Mouse (Mus musculus) neural tube, embryonic 15.5 days (tissue): Measurements from ENCODE around the gene Rfxank. TPM values are rescaled to one million over a fixed set of nuclear protein-coding genes. Genes with fewer than 3 reads are reported as not detected.

Experiments
- microRNA-seq: library from miRNA; unstranded; fragments of <30 nt; microRNA quantifications from one replicate; pipeline ENCODE4, GENCODE M21; 2017
- polyA plus RNA-seq: library from polyadenylated mRNA; unstranded; fragments of >200 nt; fragmentation: Nextera tagmentation; extraction: Ambion mirVana; gene quantifications from 2 replicates; pipeline ENCODE4 v1.2.1, GENCODE M21; 2015

The Rfxank gene
- polyA plus RNA-seq, 1 experiment from 2014 or later = 12.3 TPM

Small RNAs within 50 kb of the gene (microRNA-seq; reads per million reads assigned to microRNA genes)
- gene Mir7066 = 2.1 reads per million, percentile 6 among the genes with 10 or more reads in this experiment

Other genes starting within 250 kb of the Rfxank start
- 4.3 TPM in 2 replicates for gene Tssk6, start 237.0 kb downstream of the Rfxank start, polyA plus RNA-seq
- 190 and 209 TPM in 2 replicates for gene Ndufa13, start 236.6 kb downstream of the Rfxank start, polyA plus RNA-seq
- 11.8 and 15.6 TPM in 2 replicates for gene Yjefn3, start 236.4 kb downstream of the Rfxank start, polyA plus RNA-seq
- gene Gatad2a, start 142.8 kb downstream of the Rfxank start, polyA plus RNA-seq = 24.8 and 24.9 TPM in 2 replicates
- gene Mau2, start 96.4 kb downstream of the Rfxank start, polyA plus RNA-seq = 63.3 and 65.6 TPM in 2 replicates
- gene Sugp1, start 96.3 kb downstream of the Rfxank start, polyA plus RNA-seq = 57.2 and 57.5 TPM in 2 replicates
- 1.4 and 2.0 TPM in 2 replicates for gene Tm6sf2, start 66.2 kb downstream of the Rfxank start, polyA plus RNA-seq
- 1.5 and 1.6 TPM in 2 replicates for gene Hapln4, start 55.7 kb downstream of the Rfxank start, polyA plus RNA-seq
- gene Ncan, start 18.3 kb downstream of the Rfxank start, polyA plus RNA-seq = 160 and 169 TPM in 2 replicates
- gene Nr2c2ap, start 7.8 kb downstream of the Rfxank start, polyA plus RNA-seq = 47.2 and 49.0 TPM in 2 replicates
- 60.8 and 62.6 TPM in 2 replicates for gene Borcs8, start 345 bp upstream of the Rfxank start, polyA plus RNA-seq
- 1.4 and 1.5 TPM in 2 replicates for gene Mef2b, start 557 bp upstream of the Rfxank start, polyA plus RNA-seq
- 51.1 and 54.0 TPM in 2 replicates for gene Tmem161a, start 33.2 kb upstream of the Rfxank start, polyA plus RNA-seq
- gene Slc25a42, start 73.2 kb upstream of the Rfxank start, polyA plus RNA-seq = 9.3 and 10.9 TPM in 2 replicates
- 77.3 and 80.5 TPM in 2 replicates for gene Sugp2, start 95.1 kb upstream of the Rfxank start, polyA plus RNA-seq
- 106 and 112 TPM in 2 replicates for gene Armc6, start 95.3 kb upstream of the Rfxank start, polyA plus RNA-seq
- gene Homer3, start 143.7 kb upstream of the Rfxank start, polyA plus RNA-seq = 22.7 and 30.1 TPM in 2 replicates
- 42.2 and 46.7 TPM in 2 replicates for gene Ddx49, start 163.3 kb upstream of the Rfxank start, polyA plus RNA-seq
- 299 and 314 TPM in 2 replicates for gene Cope, start 163.4 kb upstream of the Rfxank start, polyA plus RNA-seq
- 35.5 and 42.4 TPM in 2 replicates for gene Cers1, start 176.6 kb upstream of the Rfxank start, polyA plus RNA-seq
- 7.9 and 9.8 TPM in 2 replicates for gene Gdf1, start 190.7 kb upstream of the Rfxank start, polyA plus RNA-seq
- 11.8 and 12.6 TPM in 2 replicates for gene Upf1, start 214.1 kb upstream of the Rfxank start, polyA plus RNA-seq
- 3.1 and 6.4 TPM in 2 replicates for gene Comp, start 234.4 kb upstream of the Rfxank start, polyA plus RNA-seq